Mouse (Mus musculus): ENCODE results near the gene Gm42674.

GRCm38 (mm10) chr3:90585595-90585994 is 16.1 kb upstream of the Gm42674 start:
- TF ChIP-seq CTCF (IDR thresholded peaks at IDR 0.05) (peak; percentile 94), EP300 (IDR thresholded peaks at IDR 0.05; ENCODE audit: insufficient read depth, low read depth, low read length) (peak; percentile 74; the same call in 1 of the 2 replicates)
